Mouse (Mus musculus) stomach, embryonic 16.5 days (tissue): ENCODE measurements at regions not wholly inside any gene's neighbourhood (a gene's known extent, or its start where the extent isn't known, plus 50 kb on each side); places are given as distances from the start of the nearest gene placed in this dataset.
A peak's percentile ranks its signal among the peaks of the same experiment; 100 is the strongest.

Source experiments
- ATAC-seq: fragments of 200-750 bp; cut with Nextera tagmentation; 2 replicates; pipeline ENCODE4 v1.8.0; 2017; ENCODE audit warnings: moderate number of reproducible peaks, moderate TSS enrichment; ENCODE audit not compliant: insufficient read depth, low FRiP score
- H3K27ac ChIP-seq: fragments of 300-500 bp; sonication (generic); 2 replicates; pipeline ENCODE4 v1.5.1; 2014; ENCODE audit warnings: low read length
- H3K27me3 ChIP-seq: fragments of 300-500 bp; sonication (generic); 2 replicates; pipeline ENCODE4 v1.6.1; 2014; ENCODE audit warnings: low read length, control low read depth, mixed read lengths; ENCODE audit not compliant: control insufficient read depth, insufficient read depth
- H3K36me3 ChIP-seq: fragments of 300-500 bp; sonication (generic); 2 replicates; pipeline ENCODE4 v1.6.1; 2014; ENCODE audit warnings: low read length; ENCODE audit not compliant: control insufficient read depth, insufficient read depth
- H3K4me1 ChIP-seq: fragments of 300-500 bp; sonication (generic); 2 replicates; pipeline ENCODE4 v1.6.1; 2014; ENCODE audit warnings: low read length, control low read depth, mixed read lengths; ENCODE audit not compliant: control insufficient read depth, insufficient read depth
- H3K4me2 ChIP-seq: fragments of 300-500 bp; sonication (generic); 2 replicates; pipeline ENCODE4 v1.6.1; 2014; ENCODE audit warnings: low read depth, low read length, mixed read lengths
- H3K4me3 ChIP-seq: fragments of 300-500 bp; sonication (generic); replicated peaks from 2 replicates; pipeline ENCODE4 v1.5.1; 2014; ENCODE audit warnings: mild to moderate bottlenecking, low read length
- H3K9ac ChIP-seq: fragments of 300-500 bp; sonication (generic); 2 replicates; pipeline ENCODE4 v1.6.1; 2014; ENCODE audit warnings: low read length
- H3K9me3 ChIP-seq: fragments of 300-500 bp; sonication (generic); replicated peaks from 2 replicates; pipeline ENCODE4 v1.6.1; 2016; ENCODE audit warnings: low read length, control low read depth; ENCODE audit not compliant: control insufficient read depth
- WGBS: fragments of 180-500 bp; shearing (Covaris S2); extraction: QIAGEN DNeasy Blood & Tissue Kit; methylation state at CpG from one replicate; pipeline ENCODE4 v1.1.7; 2014; 5-methylcytosine and 5-hydroxymethylcytosine counted together

- no peaks in the 10 kb centered on the region for H3K4me1 ChIP-seq
- H3K36me3 ChIP-seq = no peaks in the 10 kb centered on the region
- no peak for ATAC-seq
- no peak overlapping the region for H3K4me3 ChIP-seq
- no peak overlapping the region for H3K9ac ChIP-seq
- H3K4me2 ChIP-seq = no peak overlapping the region
- no peak overlapping the region for H3K27ac ChIP-seq
- H3K9me3 ChIP-seq = peaks cover 6% of the 10 kb centered on the region; the same call in 1 of the 2 replicates
- no peaks in the 10 kb centered on the region for H3K27me3 ChIP-seq
- 90% methylated on average over 3 of the region's 3 CpGs for WGBS
These were observed 150.0 kb downstream of the Csl start for GRCm38 (mm10) chr10:99609420-99609819.

DNA sequence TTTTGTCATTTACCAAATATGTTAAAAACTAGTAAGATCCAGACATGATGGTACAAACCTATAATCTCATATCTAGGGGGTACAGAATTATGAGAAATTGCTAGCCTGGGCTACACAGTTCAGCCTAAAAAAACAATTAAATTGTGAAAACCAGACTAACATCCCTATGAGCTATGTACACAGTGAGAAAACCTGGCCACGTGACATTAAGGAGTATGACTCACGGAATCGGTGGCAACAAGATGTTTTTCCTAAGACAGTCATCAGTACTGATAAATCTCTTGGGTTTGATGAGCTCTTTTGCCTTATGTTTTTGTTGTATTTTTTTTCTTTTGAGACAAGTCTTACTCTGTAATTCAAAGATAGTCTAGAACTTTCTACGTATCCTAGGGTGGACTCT lies 148.6 kb downstream of the Csl start:
- no peak overlapping the region for H3K4me2 ChIP-seq
- H3K27me3 ChIP-seq = no peaks in the 10 kb centered on the region
- no peak for ATAC-seq
- no peak overlapping the region for H3K9ac ChIP-seq
- peaks cover 6% of the 10 kb centered on the region; the same call in 1 of the 2 replicates for H3K9me3 ChIP-seq
- no peaks in the 10 kb centered on the region for H3K36me3 ChIP-seq
- 87% methylated on average over 4 of the region's 4 CpGs for WGBS
- H3K4me1 ChIP-seq = no peaks in the 10 kb centered on the region
- no peak overlapping the region for H3K27ac ChIP-seq
- H3K4me3 ChIP-seq = no peak overlapping the region

GRCm38 (mm10) chr10:99614392-99615249 lies 144.8 kb downstream of the Csl start:
- H3K9me3 ChIP-seq = peaks cover 6% of the 10 kb centered on the region; the same call in 1 of the 2 replicates
- no peaks in the 10 kb centered on the region for H3K36me3 ChIP-seq
- no peak for ATAC-seq
- WGBS = 37% methylated on average over 7 of the region's 7 CpGs
- H3K4me1 ChIP-seq = no peaks in the 10 kb centered on the region
- H3K9ac ChIP-seq = no peak overlapping the region
- no peak overlapping the region for H3K27ac ChIP-seq
- no peaks in the 10 kb centered on the region for H3K27me3 ChIP-seq
- H3K4me3 ChIP-seq = no peak overlapping the region
- no peak overlapping the region for H3K4me2 ChIP-seq

DNA sequence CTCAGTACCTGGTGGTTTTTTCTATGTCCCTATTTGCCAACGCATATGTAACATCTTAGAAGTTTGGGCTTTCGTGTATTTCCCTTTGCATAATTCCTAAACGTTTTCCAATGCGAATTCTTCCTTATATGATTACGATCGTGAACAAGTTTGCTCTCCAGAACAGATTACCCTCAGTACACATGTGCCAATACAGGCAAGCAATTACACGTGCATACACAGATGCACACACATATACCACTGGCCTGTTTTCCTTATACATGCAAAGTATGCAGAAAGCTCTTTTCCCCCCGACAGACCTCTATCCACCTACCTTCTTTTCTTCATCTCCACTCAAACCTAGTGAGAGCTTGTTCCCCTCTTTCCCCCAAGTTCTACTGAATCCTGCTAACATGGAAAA lies 144.1 kb downstream of the Csl start:
- H3K9me3 ChIP-seq = peaks cover 6% of the 10 kb centered on the region; the same call in 1 of the 2 replicates
- H3K4me3 ChIP-seq = no peak overlapping the region
- no peak overlapping the region for H3K4me2 ChIP-seq
- no peaks in the 10 kb centered on the region for H3K4me1 ChIP-seq
- no peak for ATAC-seq
- H3K36me3 ChIP-seq = no peaks in the 10 kb centered on the region
- no peak overlapping the region for H3K27ac ChIP-seq
- H3K9ac ChIP-seq = no peak overlapping the region
- WGBS = 79% methylated on average over 8 of the region's 8 CpGs
- H3K27me3 ChIP-seq = no peaks in the 10 kb centered on the region

- H3K4me3 ChIP-seq = no peak overlapping the region
- no peak for ATAC-seq
- H3K27me3 ChIP-seq = no peaks in the 10 kb centered on the region
- H3K36me3 ChIP-seq = no peaks in the 10 kb centered on the region
- peaks cover 6% of the 10 kb centered on the region; the same call in 1 of the 2 replicates for H3K9me3 ChIP-seq
- no peak overlapping the region for H3K4me2 ChIP-seq
- no peak overlapping the region for H3K9ac ChIP-seq
- no peaks in the 10 kb centered on the region for H3K4me1 ChIP-seq
- 13% methylated on average over 6 of the region's 6 CpGs for WGBS
- H3K27ac ChIP-seq = no peak overlapping the region
These were observed 143.7 kb downstream of the Csl start for GRCm38 (mm10) chr10:99615779-99616178.

- H3K4me3 ChIP-seq = no peak overlapping the region
- 76% methylated on average over 3 of the region's 3 CpGs for WGBS
- no peak for ATAC-seq
These were observed 141.8 kb downstream of the Csl start for GRCm38 (mm10) chr10:99617623-99618022.

GRCm38 (mm10) chr10:99619421-99620151 lies 139.9 kb downstream of the Csl start:
- ATAC-seq = no peak; the same call in 1 of the 2 replicates
- Histone ChIP-seq H3K9me3 (no peaks in the 10 kb centered on the region), H3K4me3 (peak overlapping the region; percentile 1; the same call in 1 of the 2 replicates), H3K9ac (no peak overlapping the region), H3K27me3 (no peaks in the 10 kb centered on the region), H3K4me1 (no peaks in the 10 kb centered on the region), H3K4me2 (peak overlapping the region; percentile 38), H3K36me3 (no peaks in the 10 kb centered on the region), H3K27ac (no peak overlapping the region)
- 44% methylated on average over 18 of the region's 18 CpGs for WGBS

More at GRCm38 (mm10) chr10:99617623-99618022, 141.8 kb downstream of the Csl start:
- peaks cover 6% of the 10 kb centered on the region; the same call in 1 of the 2 replicates for H3K9me3 ChIP-seq
- no peak overlapping the region for H3K4me2 ChIP-seq
- no peaks in the 10 kb centered on the region for H3K4me1 ChIP-seq
- H3K36me3 ChIP-seq = no peaks in the 10 kb centered on the region
- no peak overlapping the region for H3K27ac ChIP-seq
- H3K27me3 ChIP-seq = no peaks in the 10 kb centered on the region
- no peak overlapping the region for H3K9ac ChIP-seq

DNA sequence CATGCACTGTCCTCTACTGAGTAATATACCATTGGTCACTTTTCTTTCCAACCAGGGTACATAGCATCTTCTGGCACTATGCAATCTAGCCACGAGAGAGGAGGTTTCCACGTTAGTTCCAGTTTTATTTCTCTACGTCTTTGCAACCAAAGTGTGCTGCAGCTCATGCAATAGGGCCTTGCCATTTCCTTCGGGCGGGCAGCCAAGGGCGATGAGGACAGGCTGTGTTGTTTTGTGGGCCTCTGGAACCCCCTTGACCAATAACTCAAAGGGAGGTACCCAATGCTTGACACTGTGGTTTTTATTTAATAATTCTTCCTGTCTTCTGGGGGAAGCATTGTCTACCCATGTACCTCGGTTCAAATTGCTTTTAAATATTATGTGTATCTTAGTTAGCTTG lies 139.0 kb downstream of the Csl start:
- Histone ChIP-seq H3K4me3 (no peak overlapping the region), H3K4me1 (no peaks in the 10 kb centered on the region), H3K36me3 (no peaks in the 10 kb centered on the region), H3K9ac (no peak overlapping the region), H3K4me2 (no peak overlapping the region), H3K27me3 (no peaks in the 10 kb centered on the region), H3K27ac (no peak overlapping the region), H3K9me3 (no peaks in the 10 kb centered on the region)
- ATAC-seq = no peak
- WGBS = 83% methylated on average over 7 of the region's 7 CpGs

GRCm38 (mm10) chr10:99627355-99627754 lies 132.1 kb downstream of the Csl start:
- Histone ChIP-seq H3K4me2 (no peak overlapping the region), H3K4me3 (no peak overlapping the region), H3K36me3 (no peaks in the 10 kb centered on the region), H3K4me1 (no peaks in the 10 kb centered on the region), H3K9me3 (no peaks in the 10 kb centered on the region), H3K9ac (no peak overlapping the region), H3K27ac (peak overlapping the region; percentile 56), H3K27me3 (no peaks in the 10 kb centered on the region)
- ATAC-seq = peak; percentile 53; the same call in 1 of the 2 replicates
- 52% methylated on average over 6 of the region's 6 CpGs for WGBS
